Mouse (Mus musculus) thymus, adult 18-20 months (tissue): ENCODE results near the gene Slc44a4.
"Not testable (repeated sequence)": the region's sequence is repeated elsewhere in the genome, so short reads cannot be mapped to it uniquely, and the experiment has no call there.

Source experiments
- DNase-seq, 2 experiments: peaks; one replicate each; pipeline ENCODE4 v3.0.0; 2022; ENCODE audit warnings: mixed read lengths in 2 of 2

Gene Slc44a4

DNA sequence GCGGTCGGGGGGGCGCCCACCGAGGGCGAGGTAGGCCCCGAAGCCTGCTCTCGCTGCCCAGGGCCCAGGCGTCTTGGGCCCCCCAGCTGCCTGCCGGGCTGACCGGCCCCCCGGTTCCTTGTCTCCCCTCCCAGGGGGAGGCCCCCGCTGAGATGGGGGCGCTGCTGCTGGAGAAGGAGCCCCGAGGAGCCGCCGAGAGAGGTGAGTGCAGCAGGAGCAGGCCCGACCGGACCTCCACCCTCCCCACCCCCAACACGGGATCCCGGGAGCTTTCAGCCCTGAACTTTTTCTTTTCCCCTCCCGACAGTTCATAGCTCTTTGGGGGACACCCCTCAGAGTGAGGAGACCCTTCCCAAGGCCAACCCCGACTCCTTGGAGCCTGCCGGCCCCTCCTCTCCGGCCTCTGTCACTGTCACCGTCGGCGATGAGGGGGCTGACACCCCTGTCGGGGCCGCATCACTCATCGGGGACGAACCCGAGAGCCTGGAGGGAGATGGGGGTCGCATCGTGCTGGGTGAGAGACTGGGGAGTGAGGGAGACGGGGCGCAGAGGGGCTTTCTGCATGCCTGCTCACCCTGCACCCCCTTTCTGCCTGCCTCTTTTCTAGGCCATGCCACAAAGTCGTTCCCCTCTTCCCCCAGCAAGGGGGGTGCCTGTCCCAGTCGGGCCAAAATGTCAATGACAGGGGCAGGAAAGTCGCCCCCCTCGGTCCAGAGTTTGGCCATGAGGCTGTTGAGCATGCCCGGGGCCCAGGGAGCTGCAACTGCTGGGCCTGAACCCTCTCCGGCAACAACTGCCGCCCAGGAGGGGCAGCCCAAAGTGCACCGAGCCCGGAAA, 15.0 kb upstream of the Slc44a4 start:
- peak; percentile 56 for DNase-seq

DNA sequence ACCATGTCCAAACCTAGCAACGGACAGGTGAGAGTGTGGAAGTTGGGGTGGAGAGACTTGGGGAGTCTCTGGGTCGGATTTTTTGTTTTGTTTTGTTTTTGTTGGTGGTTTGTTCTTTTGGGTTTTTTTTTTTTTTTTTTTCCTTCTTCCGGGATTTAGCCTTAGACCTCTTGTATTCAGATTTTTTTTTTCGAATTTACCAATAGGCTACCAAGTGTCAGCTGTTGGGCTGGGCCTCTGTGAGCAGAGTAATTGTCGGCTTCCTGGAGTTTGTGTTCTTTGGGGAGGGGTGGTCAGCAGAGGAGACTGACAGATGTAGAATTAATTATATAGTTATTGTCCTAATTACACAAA, 14.4 kb upstream of the Slc44a4 start:
- no peak for DNase-seq

DNA sequence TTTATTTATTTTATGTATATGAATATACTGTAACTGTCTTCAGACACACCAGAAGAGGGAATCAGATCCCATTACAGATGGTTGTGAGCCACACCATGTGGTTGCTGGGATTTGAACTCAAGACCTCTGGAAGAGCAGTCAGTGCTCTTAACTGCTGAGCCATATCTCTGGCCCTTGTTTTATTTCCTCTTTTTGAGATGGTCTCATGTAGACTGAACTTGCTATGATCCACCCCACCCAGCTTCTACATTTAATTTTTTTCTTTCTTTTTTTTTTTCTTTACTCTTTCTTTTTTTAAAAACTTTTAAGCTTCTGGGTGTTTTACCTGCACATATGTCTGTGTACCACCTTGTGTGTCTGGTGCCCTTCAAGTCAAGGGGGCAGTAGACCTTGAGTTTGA, 13.4 kb upstream of the Slc44a4 start:
- not testable (repeated sequence) for DNase-seq

DNA sequence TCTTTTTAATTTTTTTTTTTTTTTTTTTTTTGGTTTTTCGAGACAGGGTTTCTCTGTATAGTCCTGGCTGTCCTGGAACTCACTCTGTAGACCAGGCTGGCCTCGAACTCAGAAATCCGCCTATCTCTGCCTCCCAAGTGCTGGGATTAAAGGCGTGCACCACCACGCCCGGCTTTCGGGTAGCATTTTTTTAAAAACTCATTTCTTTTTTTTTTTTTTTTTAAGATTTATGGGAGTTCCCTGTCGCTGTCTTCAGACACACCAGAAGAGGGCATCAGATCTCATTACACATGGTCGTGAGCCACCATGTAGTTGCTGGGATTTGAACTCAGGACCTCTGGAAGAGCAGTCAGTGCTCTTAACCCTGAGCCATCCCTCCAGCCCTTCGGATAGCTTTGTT, 12.3 kb upstream of the Slc44a4 start:
- not testable (repeated sequence) for DNase-seq

DNA sequence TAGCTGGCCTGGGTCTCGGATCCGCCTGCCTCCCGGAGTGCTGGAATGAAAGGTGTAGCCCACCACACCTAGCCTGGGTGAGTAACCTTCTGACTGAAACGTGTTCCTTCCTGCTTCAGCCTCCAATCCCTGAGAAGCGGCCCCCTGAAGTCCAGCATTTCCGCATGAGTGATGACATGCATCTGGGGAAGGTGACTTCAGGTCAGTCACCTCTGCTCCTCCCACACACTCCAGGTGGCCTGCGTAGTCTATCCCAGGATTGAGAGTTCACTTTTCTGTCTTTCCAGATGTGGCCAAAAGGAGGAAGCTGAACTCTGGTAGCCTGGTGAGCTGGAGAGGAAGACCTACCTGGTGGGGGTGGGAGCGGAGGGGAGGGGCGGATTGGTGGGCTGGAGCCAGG, 11.4 kb upstream of the Slc44a4 start:
- no peak for DNase-seq

DNA sequence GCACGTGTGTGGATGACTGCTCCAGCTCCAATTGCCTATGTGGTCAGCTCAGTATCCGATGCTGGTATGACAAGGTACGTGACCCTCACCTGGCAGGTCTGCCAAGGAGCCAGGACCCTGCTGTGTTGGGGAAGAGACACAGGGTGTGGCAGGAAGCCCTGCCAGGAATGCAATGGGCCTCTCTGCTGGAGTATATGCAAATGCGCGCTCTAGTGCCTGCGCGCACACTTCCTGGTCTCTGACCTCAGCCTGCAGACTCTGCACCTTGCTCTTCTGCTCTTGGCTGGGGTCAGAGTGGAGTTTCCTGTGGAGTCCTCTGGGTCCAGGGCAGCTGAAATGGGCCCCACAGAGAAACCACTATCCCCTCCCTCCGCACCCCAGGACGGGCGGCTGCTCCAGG, 3.3 kb upstream of the Slc44a4 start:
- DNase-seq = no peak

DNA sequence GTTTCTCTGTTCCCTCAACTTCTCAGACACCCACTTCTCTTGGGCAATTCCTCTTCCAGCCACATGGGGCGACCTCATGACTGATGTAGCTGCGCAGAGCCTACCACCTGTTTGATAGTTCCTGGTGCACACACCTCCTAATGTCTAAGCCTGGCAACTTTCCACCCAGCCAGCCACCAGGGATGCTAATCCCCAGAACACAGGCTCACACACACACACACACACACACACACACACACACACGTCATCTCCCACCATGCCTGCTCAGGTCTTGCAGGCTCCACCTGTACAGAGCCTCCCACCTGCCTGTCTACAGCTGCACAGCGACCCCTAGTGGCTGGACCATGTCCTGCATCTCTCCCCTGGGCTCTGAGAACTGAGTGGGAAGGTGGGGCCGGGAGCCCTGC, 2.3 kb upstream of the Slc44a4 start:
- peak; percentile 57 to 69 for DNase-seq

DNA sequence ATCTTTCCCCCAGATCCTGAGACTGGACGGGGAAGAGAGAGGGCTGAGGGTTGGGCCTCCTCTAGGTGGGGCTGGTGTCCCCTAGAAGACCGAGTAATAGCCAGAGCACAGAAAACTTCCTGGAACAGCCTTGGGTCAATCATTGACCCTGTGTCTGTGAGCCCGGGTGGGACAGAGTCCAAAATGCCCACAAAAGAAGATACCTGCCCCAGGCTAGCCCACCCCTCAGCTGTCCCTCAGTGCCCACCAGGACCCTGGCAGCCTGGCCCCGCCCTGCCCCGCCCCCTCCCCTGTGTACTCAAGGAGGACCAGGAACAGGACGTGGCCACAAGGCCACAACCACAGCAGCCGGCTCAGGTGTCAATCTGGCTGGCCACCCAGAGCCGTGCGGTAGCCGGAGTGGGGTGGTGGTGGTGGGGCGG, 1.2 kb downstream of the Slc44a4 start:
- no peak for DNase-seq

DNA sequence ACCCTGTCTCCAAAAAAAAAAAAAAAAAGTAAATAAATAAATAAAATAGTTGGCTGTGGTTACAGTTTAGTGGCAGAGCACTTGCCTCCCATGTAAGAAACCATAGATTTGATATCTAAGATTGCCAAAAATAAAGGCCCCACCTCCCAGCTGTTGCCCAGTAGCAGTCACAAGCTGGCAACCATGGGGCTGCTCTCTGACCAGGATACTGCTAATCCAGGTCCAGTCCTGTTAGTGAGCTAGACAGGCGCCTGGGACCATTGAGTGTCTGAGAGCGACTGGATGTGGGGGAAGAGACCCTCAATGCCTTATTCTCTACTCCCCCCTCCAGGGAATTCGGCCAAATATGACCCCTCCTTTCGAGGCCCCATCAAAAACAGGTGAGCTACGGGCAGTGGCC, 2.0 kb downstream of the Slc44a4 start:
- DNase-seq = no peak

DNA sequence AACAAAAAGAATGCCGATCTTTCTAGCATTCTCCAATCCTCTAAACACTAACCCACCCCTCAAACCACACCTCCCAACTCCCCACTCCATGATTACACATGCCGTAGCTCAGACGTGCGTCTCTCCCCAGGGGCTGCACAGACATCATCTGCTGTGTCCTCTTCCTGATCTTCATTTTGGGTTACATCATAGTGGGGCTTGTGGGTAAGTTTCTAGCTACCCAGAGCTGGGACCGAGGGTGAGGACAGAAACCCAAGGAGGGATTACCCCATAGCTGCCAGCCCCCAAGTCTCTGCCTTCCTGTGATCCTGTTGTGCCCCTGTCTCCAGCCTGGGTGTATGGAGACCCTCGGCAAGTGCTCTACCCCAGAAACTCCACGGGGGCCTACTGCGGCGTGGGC, 2.9 kb downstream of the Slc44a4 start:
- DNase-seq = no peak

DNA sequence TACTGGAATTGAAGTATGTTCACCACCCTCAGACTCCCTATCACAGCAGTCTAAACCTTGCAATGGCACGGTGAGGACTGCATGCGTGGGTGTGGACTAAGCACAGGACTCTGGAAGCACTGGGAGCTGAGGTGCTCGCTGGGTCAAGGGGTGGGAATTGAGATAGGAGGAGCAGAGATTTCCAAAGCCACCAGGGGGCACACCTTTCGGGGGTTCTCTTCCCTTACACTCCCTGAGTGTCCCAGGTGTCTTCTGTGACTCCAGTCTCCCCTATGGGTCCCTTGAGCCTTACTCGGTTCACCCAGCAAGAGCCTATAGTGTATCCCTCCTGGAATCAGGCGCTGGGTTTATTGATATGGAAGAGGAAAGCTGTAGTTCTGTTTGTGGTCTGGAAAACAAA, 8.7 kb downstream of the Slc44a4 start:
- no peak for DNase-seq

DNA sequence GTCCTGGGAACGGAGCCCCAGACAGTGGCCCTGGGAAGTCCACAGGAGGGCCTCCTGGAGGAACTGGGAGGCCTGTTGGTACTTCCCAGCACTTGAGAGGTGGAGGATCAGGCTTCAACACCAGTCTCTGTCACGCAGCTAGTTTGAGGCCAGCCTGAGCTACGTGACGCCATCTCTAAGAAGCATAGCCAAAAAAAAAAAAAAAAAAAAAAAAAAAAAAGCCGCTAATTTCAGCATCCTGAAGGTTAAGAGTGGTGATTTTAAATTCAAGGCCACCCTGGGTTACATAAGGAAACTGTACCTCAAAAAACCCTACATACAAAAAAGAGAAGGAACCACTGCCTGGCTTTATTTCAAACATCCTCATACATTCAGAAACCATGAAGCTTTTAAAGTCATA, 10.0 kb downstream of the Slc44a4 start:
- no peak for DNase-seq

DNA sequence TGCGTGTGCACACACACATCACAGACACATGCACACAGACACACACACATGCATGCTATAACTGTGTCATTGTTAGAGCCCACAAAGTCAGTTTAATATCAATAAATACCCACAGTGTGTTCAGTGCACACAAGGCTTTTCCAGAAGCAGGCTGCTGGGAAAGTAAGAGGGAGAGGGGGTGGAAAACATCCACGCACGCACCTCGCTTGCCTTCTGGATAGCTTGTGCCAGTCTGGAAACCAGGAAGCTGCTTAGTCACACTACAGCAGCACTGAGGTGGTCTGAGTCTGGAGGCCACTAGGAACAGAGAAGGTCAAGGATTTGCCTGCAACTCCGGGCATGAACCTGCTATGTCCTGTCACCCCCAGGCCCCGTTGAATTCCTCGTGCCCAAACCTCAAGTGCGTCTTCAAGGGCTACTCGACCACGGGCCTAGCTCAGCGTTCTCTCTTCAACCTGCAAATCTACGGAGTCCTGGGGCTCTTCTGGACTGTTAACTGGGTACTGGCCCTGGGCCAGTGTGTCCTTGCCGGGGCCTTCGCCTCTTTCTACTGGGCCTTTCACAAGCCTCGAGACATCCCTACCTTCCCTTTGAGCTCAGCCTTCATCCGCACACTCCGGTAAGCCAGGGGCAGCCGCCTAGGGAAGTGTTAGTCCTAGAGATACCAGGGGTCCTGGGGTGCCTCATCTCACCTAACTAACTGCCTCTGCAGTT, 13.2 kb downstream of the Slc44a4 start:
- DNase-seq = no peak

DNA sequence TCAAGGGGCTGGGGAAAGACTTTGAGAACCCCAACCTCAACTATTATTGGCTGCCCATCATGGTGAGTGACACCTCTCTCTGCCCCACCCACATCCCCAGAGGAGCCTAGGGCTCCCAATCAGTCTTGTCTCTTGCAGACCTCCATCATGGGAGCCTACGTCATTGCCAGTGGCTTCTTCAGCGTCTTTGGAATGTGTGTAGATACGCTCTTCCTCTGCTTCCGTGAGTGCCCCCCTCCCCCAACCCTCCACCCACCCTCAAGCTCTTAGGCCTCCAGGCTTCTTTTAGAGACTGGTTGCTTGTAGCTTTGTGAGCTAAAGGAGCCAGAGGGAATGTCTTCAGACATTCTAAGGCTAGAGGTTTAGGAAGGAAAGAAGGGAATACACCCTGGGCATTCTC, 14.6 kb downstream of the Slc44a4 start:
- no peak for DNase-seq

DNA sequence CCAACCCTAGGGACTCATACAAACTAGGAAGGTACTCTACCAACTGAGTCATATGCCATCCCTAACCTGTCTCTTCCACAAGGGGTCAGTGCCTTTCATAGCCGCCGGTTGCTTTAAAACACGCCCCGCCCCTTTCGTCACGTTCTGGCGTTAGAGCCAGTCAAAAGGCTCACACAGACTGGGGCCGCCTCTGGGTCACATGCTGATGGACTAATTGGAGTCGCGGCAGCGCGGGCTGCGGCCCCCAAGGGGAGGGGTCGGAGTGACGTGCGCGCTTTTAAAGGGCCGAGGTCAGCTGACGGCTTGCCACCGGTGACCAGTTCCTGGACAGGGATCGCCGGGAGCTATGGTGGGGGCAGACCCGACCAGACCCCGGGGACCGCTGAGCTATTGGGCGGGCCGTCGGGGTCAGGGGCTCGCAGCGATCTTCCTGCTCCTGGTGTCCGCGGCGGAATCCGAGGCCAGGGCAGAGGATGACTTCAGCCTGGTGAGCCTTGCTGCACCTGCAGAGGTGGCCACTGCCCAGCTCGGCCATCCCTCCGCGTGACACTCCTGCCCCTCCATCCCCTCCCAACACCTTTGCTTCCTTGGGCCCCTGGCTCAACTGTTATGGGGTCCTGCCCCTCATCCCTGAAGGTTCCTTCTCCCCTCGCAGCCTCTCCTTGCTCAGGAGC, 16.9 kb downstream of the Slc44a4 start, which contains the start of gene Neu1:
Gene Neu1, plus strand, starts transcription at position 193 of the 674 bp plus-strand sequence.
- peak; percentile 93 to 96 for DNase-seq

DNA sequence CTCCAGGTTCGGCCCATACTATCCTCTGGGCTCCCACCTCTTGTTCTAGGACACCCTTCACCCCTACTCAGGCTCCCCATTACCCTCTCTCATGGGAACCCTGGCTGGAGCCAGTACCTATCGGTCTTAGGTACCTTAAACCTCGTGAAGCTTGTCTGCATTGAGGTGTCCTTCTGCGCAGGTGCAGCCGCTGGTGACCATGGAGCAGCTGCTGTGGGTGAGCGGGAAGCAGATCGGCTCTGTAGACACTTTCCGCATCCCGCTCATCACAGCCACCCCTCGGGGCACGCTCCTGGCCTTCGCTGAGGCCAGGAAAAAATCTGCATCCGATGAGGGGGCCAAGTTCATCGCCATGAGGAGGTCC, 17.5 kb downstream of the Slc44a4 start:
- peak; percentile 39 to 53 for DNase-seq

DNA sequence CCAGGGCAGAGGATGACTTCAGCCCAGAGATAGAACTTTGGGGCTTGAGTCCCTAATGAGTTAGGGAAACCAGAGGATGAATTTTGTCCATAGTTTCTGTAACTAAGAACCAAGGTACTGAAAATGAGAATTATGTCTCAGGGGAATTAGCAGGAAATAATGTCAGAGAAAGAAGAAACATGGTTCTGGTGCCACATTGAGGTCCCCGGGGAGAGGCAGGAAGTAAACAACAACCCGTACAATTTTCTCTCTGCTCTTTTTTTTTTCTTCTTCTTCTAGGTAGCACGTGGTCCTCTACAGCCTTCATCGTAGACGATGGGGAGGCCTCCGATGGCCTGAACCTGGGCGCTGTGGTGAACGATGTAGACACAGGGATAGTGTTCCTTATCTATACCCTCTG, 18.0 kb downstream of the Slc44a4 start:
- peak in 1 of 2 experiments; percentile 18 for DNase-seq

DNA sequence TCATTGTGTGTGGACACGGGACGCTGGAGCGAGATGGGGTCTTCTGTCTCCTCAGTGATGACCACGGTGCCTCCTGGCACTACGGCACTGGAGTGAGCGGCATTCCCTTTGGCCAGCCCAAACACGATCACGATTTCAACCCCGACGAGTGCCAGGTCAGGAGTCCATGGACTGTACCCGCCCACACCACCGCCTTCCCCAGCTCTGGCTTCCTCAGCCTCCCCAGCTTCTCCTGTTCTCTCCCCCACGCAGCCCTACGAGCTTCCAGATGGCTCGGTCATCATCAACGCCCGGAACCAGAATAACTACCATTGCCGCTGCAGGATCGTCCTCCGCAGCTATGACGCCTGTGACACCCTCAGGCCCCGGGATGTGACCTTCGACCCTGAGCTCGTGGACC, 19.8 kb downstream of the Slc44a4 start:
- no peak for DNase-seq

DNA sequence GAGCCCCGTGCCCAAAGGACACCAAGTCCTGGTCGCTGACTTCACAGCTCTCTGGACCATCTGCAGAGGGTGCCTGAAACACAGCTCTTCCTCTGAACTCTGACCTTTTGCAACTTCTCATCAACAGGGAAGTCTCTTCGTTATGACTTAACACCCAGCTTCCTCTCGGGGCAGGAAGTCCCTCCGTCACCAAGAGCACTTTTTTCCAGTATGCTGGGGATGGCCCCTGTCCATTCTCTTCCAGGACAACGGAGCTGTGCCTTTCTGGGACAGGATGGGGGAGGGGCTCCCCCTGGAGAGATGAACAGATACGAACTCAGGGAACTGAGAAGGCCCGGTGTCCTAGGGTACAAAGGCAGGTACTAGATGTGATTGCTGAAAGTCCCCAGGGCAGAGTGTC, 20.6 kb downstream of the Slc44a4 start:
- DNase-seq = no peak

DNA sequence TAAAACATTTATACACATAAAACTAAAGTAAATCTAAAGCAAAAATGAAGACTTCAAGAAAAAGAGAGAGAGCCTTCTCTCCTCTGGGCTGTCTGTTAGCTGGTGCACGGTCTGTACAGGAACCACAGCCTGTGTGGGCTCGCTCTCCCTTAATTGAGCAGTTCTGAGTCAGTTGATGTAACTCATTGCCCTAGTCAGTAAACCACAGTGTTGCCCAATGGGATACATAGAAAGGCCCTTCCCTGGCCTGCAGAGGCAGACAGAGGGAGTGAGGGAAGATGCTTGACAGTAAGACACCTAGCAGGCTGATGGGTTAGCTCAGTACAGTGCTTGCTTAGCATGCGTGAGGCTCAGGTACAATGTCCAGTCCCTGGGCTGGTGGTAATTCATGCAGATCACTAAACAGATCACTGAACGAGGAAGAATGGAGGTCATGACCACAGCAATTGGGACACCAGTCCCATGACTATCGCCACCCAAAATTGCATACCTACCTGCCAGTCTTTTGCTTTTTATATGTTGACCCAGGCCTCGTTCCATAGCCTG, 23.8 kb downstream of the Slc44a4 start:
- DNase-seq = no peak

DNA sequence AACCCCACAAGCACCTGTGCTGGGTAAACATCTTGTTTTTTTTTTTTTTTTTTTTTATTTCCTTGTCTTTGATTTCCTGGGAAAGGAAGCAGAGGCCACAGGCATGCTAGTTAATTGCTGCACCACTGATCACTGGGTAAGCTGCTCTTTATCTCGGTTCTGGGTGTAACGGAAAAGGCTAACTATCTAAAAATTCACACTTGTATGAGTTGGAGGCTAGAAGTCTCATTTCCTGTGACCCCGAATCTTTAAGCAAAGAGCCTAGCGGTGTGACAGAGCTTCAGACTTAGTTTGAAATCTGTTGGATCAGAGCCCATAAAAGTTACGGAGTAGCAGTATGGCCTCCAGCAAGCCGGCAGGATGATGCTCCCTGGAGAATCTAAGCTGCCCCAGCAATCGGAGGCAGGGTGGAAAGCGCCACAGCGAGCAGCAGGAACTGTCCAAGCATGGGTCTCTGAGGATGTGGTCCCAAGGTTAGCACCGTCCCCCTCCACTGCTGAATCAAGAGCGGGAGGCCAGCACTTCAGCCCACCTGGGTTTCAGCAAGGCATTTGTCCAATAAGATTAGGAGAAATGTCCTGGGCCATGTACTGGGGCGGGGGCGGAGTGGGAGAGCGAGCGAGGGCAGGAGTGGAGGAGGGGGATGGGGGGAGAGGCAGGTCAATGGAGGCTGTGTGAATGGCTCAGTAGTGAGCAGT, 27.2 kb downstream of the Slc44a4 start:
- no peak for DNase-seq

DNA sequence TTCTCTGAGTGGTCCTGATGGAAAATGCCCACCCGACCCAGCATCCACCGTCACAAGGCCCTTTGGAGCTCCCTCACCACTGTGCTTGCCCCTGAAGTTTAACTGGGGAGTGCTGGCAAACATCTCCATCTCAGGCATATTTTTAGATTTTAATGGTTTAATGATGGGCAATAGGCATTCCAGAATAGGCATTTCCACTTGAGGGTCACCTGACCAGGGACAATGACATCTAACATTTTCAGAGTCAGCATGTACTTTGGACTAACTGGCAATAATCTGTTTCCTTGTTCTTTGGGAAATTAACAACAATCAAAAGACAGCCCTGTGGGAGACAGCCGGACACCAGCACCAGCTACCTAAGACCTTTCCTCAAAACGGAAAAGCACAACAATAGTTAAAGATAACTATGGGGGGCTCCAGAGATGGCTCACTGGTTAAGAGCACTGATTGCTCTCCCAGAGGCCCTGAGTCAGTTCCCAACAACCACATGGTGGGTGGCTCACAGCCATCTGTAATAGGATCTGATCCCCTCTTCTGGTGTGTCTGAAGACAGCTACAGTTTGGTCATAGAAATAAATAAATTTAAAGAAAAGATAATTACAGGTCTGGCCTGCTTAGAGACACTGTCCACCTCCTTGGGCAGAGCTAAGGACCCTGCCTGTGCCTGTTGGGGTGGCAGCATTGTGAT, 29.0 kb downstream of the Slc44a4 start:
- DNase-seq = no peak
